Mouse (Mus musculus) MEL (cell line): Measurements from ENCODE around the gene Atg4b. TPM values are rescaled to one million over a fixed set of nuclear protein-coding genes. Genes with fewer than 3 reads are reported as not detected.

Experiments used
- DNase-seq: peaks from one replicate; pipeline ENCODE4 v3.0.0; 2011; ENCODE audit warnings: low read depth, low spot score
- H3K27ac ChIP-seq: 2 replicates; pipeline ENCODE4 v1.5.1; 2012; ENCODE audit warnings: low read depth, mild to moderate bottlenecking, control low read depth, low read length, moderate library complexity; ENCODE audit not compliant: control insufficient read depth
- H3K27me3 ChIP-seq, 2 experiments: fragments of 150-350 bp in 1 of 2; sonication (generic) in 1 of 2; 2 replicates each; pipeline ENCODE4 v1.6.1; 2012; ENCODE audit warnings: low read length in 2 of 2, mild to moderate bottlenecking in 2 of 2, improper control_type of control experiment in 1 of 2, moderate library complexity in 1 of 2; ENCODE audit not compliant: insufficient read depth in 2 of 2, control insufficient read depth in 1 of 2
- H3K36me3 ChIP-seq, 2 experiments: 2 replicates each; pipeline ENCODE4 v1.6.1; 2012 to 2014; ENCODE audit warnings: low read length in 2 of 2, improper control_type of control experiment in 1 of 2, inconsistent platforms in 1 of 2, mild to moderate bottlenecking in 1 of 2; ENCODE audit not compliant: insufficient read depth in 2 of 2, control insufficient read depth in 1 of 2
- H3K4me1 ChIP-seq, 2 experiments: fragments of 150-350 bp in 1 of 2; sonication (generic) in 1 of 2; 2 replicates each; pipeline ENCODE4 v1.6.1; 2012; ENCODE audit warnings: low read length in 2 of 2, improper control_type of control experiment in 1 of 2, mild to moderate bottlenecking in 1 of 2; ENCODE audit not compliant: insufficient read depth in 2 of 2, control insufficient read depth in 1 of 2
- H3K4me3 ChIP-seq, 2 experiments: fragments of 150-350 bp in 1 of 2; sonication (generic) in 1 of 2; 2 replicates each; pipeline ENCODE4 v1.5.1; 2012; ENCODE audit warnings: low read depth in 2 of 2, low read length in 2 of 2, mild to moderate bottlenecking in 2 of 2, moderate library complexity in 2 of 2, control low read depth in 1 of 2, improper control_type of control experiment in 1 of 2; ENCODE audit not compliant: control insufficient read depth in 1 of 2, insufficient read depth in 1 of 2
- H3K79me2 ChIP-seq: 2 replicates; pipeline ENCODE4 v1.6.1; 2012; ENCODE audit warnings: mild to moderate bottlenecking, low read length, moderate library complexity; ENCODE audit not compliant: control insufficient read depth, poor library complexity, insufficient read depth
- H3K9ac ChIP-seq: 2 replicates; pipeline ENCODE4 v1.6.1; 2012; ENCODE audit warnings: low read depth, mild to moderate bottlenecking, control low read depth, low read length, moderate library complexity; ENCODE audit not compliant: control insufficient read depth, poor library complexity, severe bottlenecking
- H3K9me3 ChIP-seq: fragments of 150-350 bp; sonication (generic); replicated peaks from 2 replicates; pipeline ENCODE4 v1.6.1; 2012; ENCODE audit warnings: mild to moderate bottlenecking, low read length, improper control_type of control experiment, moderate library complexity; ENCODE audit not compliant: insufficient read depth
- BHLHE40 ChIP-seq: IDR thresholded peaks from 2 replicates; pipeline ENCODE4 v1.6.1; 2012; ENCODE audit warnings: low read depth, mild to moderate bottlenecking, inconsistent platforms, low read length, improper control_type of control experiment, borderline replicate concordance
- CHD1 ChIP-seq: IDR thresholded peaks from 2 replicates; pipeline ENCODE4 v1.6.1; 2012; ENCODE audit warnings: low read depth, mild to moderate bottlenecking, inconsistent platforms, low read length, improper control_type of control experiment
- CTCF ChIP-seq, 3 experiments: IDR thresholded peaks in 2 of 3; conservative IDR thresholded peaks in 1 of 3; 2 replicates each; pipeline ENCODE4 v1.5.1; 2011 to 2012; ENCODE audit warnings: low read length in 3 of 3, low read depth in 2 of 3, mild to moderate bottlenecking in 2 of 3, improper control_type of control experiment in 1 of 3, inconsistent platforms in 1 of 3, mixed read lengths in 1 of 3, moderate library complexity in 1 of 3; ENCODE audit not compliant: control insufficient read depth in 1 of 3, insufficient read depth in 1 of 3, poor library complexity in 1 of 3, severe bottlenecking in 1 of 3
- E2F4 ChIP-seq: IDR thresholded peaks from 2 replicates; pipeline ENCODE4 v1.6.1; 2011; ENCODE audit warnings: low read depth, low read length, improper control_type of control experiment, borderline replicate concordance
- ELF1 ChIP-seq: IDR thresholded peaks from 2 replicates; pipeline ENCODE4 v1.6.1; 2014; ENCODE audit warnings: low read depth, mild to moderate bottlenecking, inconsistent platforms, low read length, improper control_type of control experiment, moderate library complexity
- EP300 ChIP-seq, 2 experiments: IDR thresholded peaks; 2 replicates each; pipeline ENCODE4 v1.6.1; 2011; ENCODE audit warnings: improper control_type of control experiment in 2 of 2, low read length in 2 of 2, low read depth in 1 of 2, mild to moderate bottlenecking in 1 of 2
- GABPA ChIP-seq: IDR thresholded peaks from 2 replicates; pipeline ENCODE4 v1.6.1; 2012; ENCODE audit warnings: low read depth, mild to moderate bottlenecking, inconsistent platforms, low read length, improper control_type of control experiment, moderate library complexity
- HCFC1 ChIP-seq: IDR thresholded peaks from 2 replicates; pipeline ENCODE4 v1.6.1; 2012; ENCODE audit warnings: low read depth, mild to moderate bottlenecking, inconsistent platforms, low read length, improper control_type of control experiment, moderate library complexity
- JUND ChIP-seq: IDR thresholded peaks from 2 replicates; pipeline ENCODE4 v1.6.1; 2011; ENCODE audit warnings: low read depth, mild to moderate bottlenecking, improper control_type of control experiment, low read length
- KAT2A ChIP-seq: conservative IDR thresholded peaks from 2 replicates; pipeline ENCODE4 v1.6.1; 2012; ENCODE audit warnings: low read depth, low read length, improper control_type of control experiment, inconsistent platforms
- MAFK ChIP-seq: IDR thresholded peaks from 2 replicates; pipeline ENCODE4 v1.6.1; 2011; ENCODE audit warnings: low read depth, mild to moderate bottlenecking, low read length, improper control_type of control experiment, borderline replicate concordance
- MAX ChIP-seq: IDR thresholded peaks from 2 replicates; pipeline ENCODE4 v1.6.1; 2011; ENCODE audit warnings: low read length, improper control_type of control experiment
- MAZ ChIP-seq: IDR thresholded peaks from 2 replicates; pipeline ENCODE4 v1.6.1; 2012; ENCODE audit warnings: low read depth, mild to moderate bottlenecking, inconsistent platforms, low read length, improper control_type of control experiment
- MEF2A ChIP-seq: IDR thresholded peaks from 2 replicates; pipeline ENCODE4 v1.6.1; 2014; ENCODE audit warnings: low read depth, mild to moderate bottlenecking, inconsistent platforms, low read length, improper control_type of control experiment; ENCODE audit not compliant: poor library complexity, insufficient replicate concordance, severe bottlenecking; ENCODE audit errors: extremely low read depth
- MXI1 ChIP-seq: IDR thresholded peaks from 2 replicates; pipeline ENCODE4 v1.6.1; 2011; ENCODE audit warnings: mild to moderate bottlenecking, low read depth, low read length, improper control_type of control experiment
- MYC ChIP-seq: IDR thresholded peaks from 2 replicates; pipeline ENCODE4 v1.6.1; 2011; ENCODE audit warnings: low read depth, mild to moderate bottlenecking, low read length, improper control_type of control experiment, moderate library complexity
- NELFE ChIP-seq: IDR thresholded peaks from 2 replicates; pipeline ENCODE4 v1.6.1; 2011; ENCODE audit warnings: low read depth, low read length, improper control_type of control experiment
- NRF1 ChIP-seq: IDR thresholded peaks from 2 replicates; pipeline ENCODE4 v1.6.1; 2014; ENCODE audit warnings: low read depth, mild to moderate bottlenecking, inconsistent platforms, low read length, improper control_type of control experiment, moderate library complexity; ENCODE audit not compliant: poor library complexity, insufficient read depth, severe bottlenecking
- POLR2A ChIP-seq, 2 experiments: IDR thresholded peaks; 2 replicates each; pipeline ENCODE4 v1.6.1; 2011 to 2012; ENCODE audit warnings: low read length in 2 of 2, mild to moderate bottlenecking in 2 of 2, control low read depth in 1 of 2, improper control_type of control experiment in 1 of 2, low read depth in 1 of 2, moderate library complexity in 1 of 2; ENCODE audit not compliant: control insufficient read depth in 1 of 2, insufficient read depth in 1 of 2, poor library complexity in 1 of 2
- POLR2AphosphoS2 ChIP-seq: IDR thresholded peaks from 2 replicates; pipeline ENCODE4 v1.6.1; 2011; ENCODE audit warnings: low read length, improper control_type of control experiment
- POLR2AphosphoS5 ChIP-seq: IDR thresholded peaks from 2 replicates; pipeline ENCODE4 v1.6.1; 2012; ENCODE audit warnings: low read depth, borderline replicate concordance, mild to moderate bottlenecking, inconsistent platforms, low read length, moderate library complexity, mixed read lengths
- RCOR1 ChIP-seq: IDR thresholded peaks from 2 replicates; pipeline ENCODE4 v1.6.1; 2012; ENCODE audit warnings: low read depth, mild to moderate bottlenecking, inconsistent platforms, low read length, improper control_type of control experiment
- SIN3A ChIP-seq: IDR thresholded peaks from 2 replicates; pipeline ENCODE4 v1.6.1; 2012; ENCODE audit warnings: low read length, improper control_type of control experiment, inconsistent platforms
- SMC3 ChIP-seq: IDR thresholded peaks from 2 replicates; pipeline ENCODE4 v1.6.1; 2011; ENCODE audit warnings: low read depth, low read length, improper control_type of control experiment
- TBP ChIP-seq: IDR thresholded peaks from 2 replicates; pipeline ENCODE4 v1.8.0; 2011; ENCODE audit warnings: low read depth, low read length, improper control_type of control experiment
- UBTF ChIP-seq: IDR thresholded peaks from 2 replicates; pipeline ENCODE4 v1.6.1; 2012; ENCODE audit warnings: low read depth, mild to moderate bottlenecking, inconsistent platforms, low read length, improper control_type of control experiment, moderate library complexity, borderline replicate concordance; ENCODE audit not compliant: insufficient read depth
- USF2 ChIP-seq, 2 experiments: IDR thresholded peaks; 2 replicates each; pipeline ENCODE4 v1.6.1; 2011 to 2012; ENCODE audit warnings: improper control_type of control experiment in 2 of 2, low read length in 2 of 2, borderline replicate concordance in 1 of 2, inconsistent platforms in 1 of 2, low read depth in 1 of 2, mild to moderate bottlenecking in 1 of 2; ENCODE audit not compliant: insufficient read depth in 1 of 2
- ZC3H11A ChIP-seq: IDR thresholded peaks from 2 replicates; pipeline ENCODE4 v1.6.1; 2012; ENCODE audit warnings: low read depth, mild to moderate bottlenecking, inconsistent platforms, low read length, improper control_type of control experiment
- ZMIZ1 ChIP-seq: IDR thresholded peaks from 2 replicates; pipeline ENCODE4 v1.6.1; 2012; ENCODE audit warnings: low read depth, mild to moderate bottlenecking, inconsistent platforms, low read length, improper control_type of control experiment, moderate library complexity
- ZNF384 ChIP-seq: IDR thresholded peaks from 2 replicates; pipeline ENCODE4 v1.6.1; 2012; ENCODE audit warnings: low read depth, mild to moderate bottlenecking, inconsistent platforms, low read length, improper control_type of control experiment
- polyA plus RNA-seq, 2 experiments: library from polyadenylated mRNA; stranded (reverse) in 1 of 2; unstranded in 1 of 2; fragments of >175 nt in 1 of 2; fragments of >200 nt in 1 of 2; gene quantifications; 2 replicates each; pipeline versions ENCODE4 v1.2.1 to v1.2.4; 2012; ENCODE audit warnings: low replicate concordance in 2 of 2, low read depth in 1 of 2; ENCODE audit not compliant: insufficient read length in 2 of 2, insufficient read depth in 1 of 2, missing spikeins in 1 of 2
- total RNA-seq: library from RNA; depleted of rRNA; stranded (reverse); fragments of 300-350 nt; gene quantifications from 2 replicates; pipeline ENCODE4 v1.2.3, GENCODE M21; 2012

Atg4b gene
- total and polyA plus RNA-seq, 3 experiments: 57.9 to 121 TPM; not detected in 1

- Histone ChIP-seq H3K9ac (no peak overlapping the region), H3K4me3 (no peak overlapping the region), H3K27me3 (no peaks in the 10 kb centered on the region), H3K36me3 (peaks cover 0 to 23% of the 10 kb centered on the region in 2 experiments; a peak in 3 of 4 replicates), H3K79me2 (peaks cover 24% of the 10 kb centered on the region), H3K9me3 (no peaks in the 10 kb centered on the region), H3K27ac (no peak overlapping the region), H3K4me1 (peaks cover 13 to 15% of the 10 kb centered on the region in 2 experiments)
- DNase-seq: no peak
- TF ChIP-seq CHD1 (no peak), POLR2A (IDR thresholded peaks at IDR 0.05; ENCODE audit: control insufficient read depth in 1 of 2, insufficient read depth in 1 of 2, low read depth in 1 of 2, low read length in 2 of 2, poor library complexity in 1 of 2) (no peak), TBP (no peak), UBTF (no peak), MAX (no peak), MAZ (no peak), MAFK (no peak), ZC3H11A (no peak), KAT2A (no peak), CTCF (IDR thresholded peaks at IDR 0.05 in 2 of 3, conservative IDR thresholded peaks at IDR 0.05 in 1 of 3; ENCODE audit: control insufficient read depth in 1 of 3, insufficient read depth in 1 of 3, low read depth in 2 of 3, low read length in 3 of 3, poor library complexity in 1 of 3, severe bottlenecking in 1 of 3) (no peak), ELF1 (no peak), JUND (no peak), MYC (no peak), E2F4 (no peak), ZNF384 (no peak), POLR2AphosphoS2 (no peak), SMC3 (no peak), USF2 (IDR thresholded peaks at IDR 0.05; ENCODE audit: borderline replicate concordance in 1 of 2, insufficient read depth in 1 of 2, low read depth in 1 of 2, low read length in 2 of 2) (no peak), NRF1 (no peak), ZMIZ1 (no peak)
These were observed 10.6 kb upstream of the Atg4b start for GRCm38 (mm10) chr1:93740671-93741070.

GRCm38 (mm10) chr1:93741987-93742386, 9.3 kb upstream of the Atg4b start:
- Histone ChIP-seq H3K27me3 (no peaks in the 10 kb centered on the region), H3K9me3 (no peaks in the 10 kb centered on the region), H3K79me2 (peaks cover 24% of the 10 kb centered on the region), H3K4me3 (peak overlapping the region in 1 of 2 experiments; percentile 18; a peak in 2 of 4 replicates), H3K36me3 (peaks cover 0 to 20% of the 10 kb centered on the region in 2 experiments; a peak in 3 of 4 replicates), H3K9ac (peak overlapping the region; percentile 16; the same call in 1 of the 2 replicates), H3K27ac (peak overlapping the region; percentile 67), H3K4me1 (peaks cover 15 to 16% of the 10 kb centered on the region in 2 experiments)
- peak; percentile 76 for DNase-seq
- peak; percentile 92 for TF ChIP-seq ELF1
- peak; percentile 60; the same call in 1 of the 2 replicates for TF ChIP-seq SIN3A
- TF ChIP-seq MAX: no peak
- no peak for TF ChIP-seq NELFE
- no peak for TF ChIP-seq UBTF
- no peak for TF ChIP-seq GABPA
- TF ChIP-seq POLR2AphosphoS5: no peak
- TF ChIP-seq HCFC1: peak; percentile 46; the same call in 1 of the 2 replicates
- peak; percentile 86 for TF ChIP-seq BHLHE40
- TF ChIP-seq EP300 (IDR thresholded peaks at IDR 0.05; ENCODE audit: low read depth in 1 of 2, low read length in 2 of 2): peak; percentile 89 to 95
- no peak for TF ChIP-seq MEF2A
- no peak for TF ChIP-seq CTCF (IDR thresholded peaks at IDR 0.05 in 2 of 3, conservative IDR thresholded peaks at IDR 0.05 in 1 of 3; ENCODE audit: control insufficient read depth in 1 of 3, insufficient read depth in 1 of 3, low read depth in 2 of 3, low read length in 3 of 3, poor library complexity in 1 of 3, severe bottlenecking in 1 of 3)
- TF ChIP-seq TBP: no peak
- TF ChIP-seq ZMIZ1: no peak
- no peak for TF ChIP-seq ZC3H11A
- TF ChIP-seq MXI1: no peak; the same call in 1 of the 2 replicates
- peak; percentile 99 for TF ChIP-seq RCOR1
